Mouse (Mus musculus) spleen, adult 12 weeks (tissue): ENCODE data around the gene Mpped2.

ENCODE experiments used
- DNase-seq: peaks from one replicate; pipeline ENCODE4 v3.0.0; 2022; ENCODE audit warnings: low spot score

Gene Mpped2

DNA sequence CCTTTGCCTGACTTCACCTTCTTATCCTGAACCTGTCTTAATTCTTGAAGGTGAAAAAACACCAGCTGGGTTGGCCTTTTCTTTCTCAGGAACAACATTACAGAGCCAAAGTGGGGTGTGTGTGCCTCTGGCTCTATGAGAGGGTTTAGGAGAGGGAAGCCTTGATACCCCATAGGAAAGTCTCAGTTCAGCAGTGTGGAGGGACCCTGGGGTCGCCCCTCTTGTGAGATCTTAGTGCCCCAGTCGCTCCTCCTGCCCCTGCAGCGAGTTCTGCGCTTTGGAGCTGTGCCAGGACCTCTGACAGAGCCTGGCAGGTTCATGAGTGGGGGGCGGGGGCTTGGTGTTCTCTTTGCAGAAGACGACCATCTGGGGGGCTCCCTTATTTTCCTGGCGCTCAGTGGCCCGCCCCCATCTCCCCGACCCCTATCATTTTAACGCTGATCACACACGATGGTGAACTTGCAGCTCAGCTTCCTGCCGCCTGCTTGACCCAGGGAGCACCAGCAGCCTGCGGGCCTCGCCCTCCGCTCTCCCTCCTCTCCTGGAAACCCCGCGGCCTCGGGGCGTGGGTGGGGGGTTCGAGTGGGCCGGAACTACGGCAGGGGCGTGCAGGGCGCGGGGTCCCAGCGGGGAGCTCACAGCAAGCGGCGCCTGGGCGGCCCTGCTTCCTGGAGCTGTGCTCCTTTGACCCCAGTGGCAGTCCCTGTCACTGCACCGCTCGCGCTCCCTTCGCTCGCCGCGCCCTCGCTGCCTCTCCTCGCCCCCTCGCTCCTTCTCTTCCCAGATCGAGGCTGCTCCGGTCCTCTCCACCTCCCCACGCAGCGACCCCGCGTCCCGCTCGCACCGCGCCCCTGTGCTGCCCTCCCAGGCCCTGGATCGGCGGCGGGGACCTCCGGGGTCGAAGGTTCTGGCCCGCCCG is at the start of gene Mpped2:
Gene Mpped2, plus strand, starts transcription at position 487 of the 919 bp plus-strand sequence.
- DNase-seq, result no peak

DNA sequence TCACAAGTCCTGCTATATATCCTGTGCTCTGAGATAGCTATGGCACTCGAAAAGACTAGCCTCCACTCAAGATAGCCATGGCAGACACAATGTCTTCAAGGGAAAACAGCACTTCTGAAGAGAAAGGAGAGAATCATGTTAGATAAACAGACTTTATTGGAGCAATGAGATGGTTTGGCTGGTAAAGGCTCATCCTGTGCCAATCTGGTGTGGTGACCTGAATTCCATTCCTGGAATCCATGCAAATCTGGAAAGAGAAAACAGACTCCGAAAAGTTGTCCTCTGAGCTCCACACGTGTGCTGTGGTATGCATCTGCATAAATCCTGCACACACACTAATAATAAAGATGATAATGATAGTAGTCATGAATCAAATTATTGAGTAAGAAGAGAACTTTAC is 48.3 kb upstream of the Mpped2 start:
- no peak for DNase-seq

- DNase-seq, result no peak
Measured at GRCm38 (mm10) chr2:106649686-106650570, 43.1 kb upstream of the Mpped2 start.

DNA sequence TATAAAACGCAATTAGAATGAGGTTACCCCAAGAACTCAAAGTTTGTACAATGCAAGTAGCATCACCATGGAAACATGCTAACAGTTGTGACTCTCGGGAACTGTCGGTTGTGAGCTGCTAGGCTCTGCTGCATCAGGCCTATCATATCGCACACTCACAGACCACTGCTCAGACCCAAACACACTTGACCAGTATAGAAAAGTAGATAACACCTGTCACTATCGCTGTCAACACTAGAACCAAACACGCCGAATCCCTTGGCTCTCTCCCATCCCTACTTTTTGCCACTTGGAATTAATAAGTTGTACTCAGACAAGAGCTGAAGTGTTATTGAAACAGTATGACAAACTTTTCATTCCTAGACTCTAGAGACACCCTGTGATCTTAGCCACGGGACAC is 40.9 kb upstream of the Mpped2 start:
- DNase-seq, result no peak

- DNase-seq, result no peak
Measured at GRCm38 (mm10) chr2:106652741-106653140, 40.3 kb upstream of the Mpped2 start.

GRCm38 (mm10) chr2:106653261-106653660 is 39.8 kb upstream of the Mpped2 start:
- no peak for DNase-seq

GRCm38 (mm10) chr2:106655271-106655670 is 37.8 kb upstream of the Mpped2 start:
- DNase-seq, result no peak

DNA sequence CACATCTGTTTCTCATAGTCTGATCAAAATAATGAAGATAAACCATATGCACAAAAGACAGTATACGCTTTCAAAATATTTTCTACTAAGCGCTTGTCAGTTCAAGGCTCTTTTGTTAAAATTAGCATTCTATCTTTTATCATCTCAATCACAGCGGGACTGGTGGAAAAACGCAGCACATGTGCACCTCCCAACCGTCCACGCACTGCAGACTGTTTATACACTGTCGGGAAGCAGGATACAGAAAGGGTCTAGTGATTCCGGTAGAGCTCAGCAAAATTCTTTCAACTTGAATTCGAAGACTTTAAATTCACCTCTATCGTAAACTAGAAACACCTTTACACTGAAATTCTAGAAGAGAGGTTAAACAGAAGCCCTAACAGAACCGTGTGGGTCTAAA is 27.8 kb upstream of the Mpped2 start:
- no peak for DNase-seq

DNA sequence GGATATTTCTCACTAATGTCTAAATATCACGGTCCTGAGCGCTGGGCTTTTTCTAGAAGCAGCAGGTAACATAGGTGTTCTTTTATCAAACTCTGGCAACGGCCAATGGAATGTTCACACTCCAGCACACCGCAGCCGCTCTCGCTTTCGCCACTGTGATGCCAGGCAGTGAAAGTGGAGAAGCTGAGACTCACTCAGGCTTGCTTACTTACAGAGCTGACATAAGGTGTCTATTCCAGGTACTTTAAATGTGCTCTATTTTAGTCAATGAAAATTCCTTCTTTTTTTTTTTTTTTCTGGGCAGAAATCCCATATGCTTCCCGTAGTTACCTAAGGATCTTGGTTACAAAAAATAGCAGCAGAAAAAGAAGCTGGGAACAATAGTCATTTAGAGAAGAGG is 18.8 kb upstream of the Mpped2 start:
- DNase-seq, result no peak

- DNase-seq, result no peak
Measured at GRCm38 (mm10) chr2:106677449-106677848, 15.6 kb upstream of the Mpped2 start.

DNA sequence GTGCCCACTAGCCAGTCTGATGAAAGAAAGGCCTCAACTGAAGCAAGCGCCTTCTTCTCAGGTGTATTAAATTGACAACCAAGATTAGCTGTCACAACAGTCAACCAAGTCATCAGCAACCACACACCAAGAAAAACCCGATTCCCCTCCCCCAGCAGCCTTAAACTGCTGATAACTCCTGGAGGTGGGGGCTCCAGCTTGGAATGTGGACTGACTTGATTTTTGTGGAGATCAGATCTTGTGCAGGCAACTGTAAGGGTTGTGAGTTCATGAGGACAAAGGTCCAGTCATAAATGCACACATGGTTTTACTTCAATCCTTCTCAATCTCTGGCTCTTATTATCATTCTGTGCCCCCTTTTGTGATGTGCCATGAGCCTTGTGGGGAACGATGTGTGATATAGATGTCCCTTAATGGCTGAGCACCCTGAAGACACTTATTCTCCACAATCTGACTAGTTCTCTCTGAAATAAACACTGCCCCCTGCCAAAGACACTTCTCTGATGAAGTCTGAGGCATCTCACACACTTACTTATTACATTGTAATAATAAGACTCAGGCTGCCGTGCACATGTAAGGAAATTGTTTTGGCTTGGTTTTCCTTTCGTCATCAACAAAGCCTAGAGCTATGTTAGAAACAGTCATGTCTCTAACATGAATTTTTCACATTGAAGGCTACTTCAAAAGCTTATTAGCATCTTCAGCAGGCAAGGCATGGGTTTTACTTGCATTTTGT is 13.2 kb upstream of the Mpped2 start:
- DNase-seq, result no peak

GRCm38 (mm10) chr2:106683185-106683831 is 9.8 kb upstream of the Mpped2 start:
- no peak for DNase-seq

GRCm38 (mm10) chr2:106683832-106684231 is 9.2 kb upstream of the Mpped2 start:
- no peak for DNase-seq

DNA sequence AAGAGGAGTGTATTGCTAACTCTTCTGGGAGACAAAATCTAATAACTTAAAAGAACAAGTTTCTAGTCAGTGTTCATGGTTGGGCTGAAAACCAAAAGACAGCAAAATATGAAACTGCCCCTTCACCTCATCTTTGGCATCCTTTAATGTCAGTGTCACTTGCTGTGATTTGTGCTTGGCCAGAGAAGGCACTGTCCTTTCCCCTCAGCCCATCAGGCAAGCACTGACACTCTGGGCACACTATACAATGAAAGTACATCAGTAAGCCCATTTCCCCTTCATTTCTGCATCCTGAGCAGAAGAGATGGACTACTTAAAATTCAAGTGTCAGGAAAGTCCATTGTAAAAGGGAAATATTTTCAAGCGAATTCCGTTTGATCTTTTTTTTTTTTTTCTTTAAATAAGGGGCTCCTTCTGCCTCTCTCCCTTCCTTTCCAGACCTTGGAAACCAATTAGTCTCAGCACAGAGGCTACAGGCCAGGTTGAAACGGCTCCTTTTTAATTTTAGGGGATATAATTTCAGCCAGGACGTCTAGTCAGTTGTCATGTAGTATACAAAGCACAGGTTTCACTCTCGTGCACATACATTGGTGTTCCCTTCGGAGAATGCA is 1.2 kb upstream of the Mpped2 start:
- no peak for DNase-seq

- no peak for DNase-seq
Measured at GRCm38 (mm10) chr2:106692405-106692782, 675 bp upstream of the Mpped2 start.

DNA sequence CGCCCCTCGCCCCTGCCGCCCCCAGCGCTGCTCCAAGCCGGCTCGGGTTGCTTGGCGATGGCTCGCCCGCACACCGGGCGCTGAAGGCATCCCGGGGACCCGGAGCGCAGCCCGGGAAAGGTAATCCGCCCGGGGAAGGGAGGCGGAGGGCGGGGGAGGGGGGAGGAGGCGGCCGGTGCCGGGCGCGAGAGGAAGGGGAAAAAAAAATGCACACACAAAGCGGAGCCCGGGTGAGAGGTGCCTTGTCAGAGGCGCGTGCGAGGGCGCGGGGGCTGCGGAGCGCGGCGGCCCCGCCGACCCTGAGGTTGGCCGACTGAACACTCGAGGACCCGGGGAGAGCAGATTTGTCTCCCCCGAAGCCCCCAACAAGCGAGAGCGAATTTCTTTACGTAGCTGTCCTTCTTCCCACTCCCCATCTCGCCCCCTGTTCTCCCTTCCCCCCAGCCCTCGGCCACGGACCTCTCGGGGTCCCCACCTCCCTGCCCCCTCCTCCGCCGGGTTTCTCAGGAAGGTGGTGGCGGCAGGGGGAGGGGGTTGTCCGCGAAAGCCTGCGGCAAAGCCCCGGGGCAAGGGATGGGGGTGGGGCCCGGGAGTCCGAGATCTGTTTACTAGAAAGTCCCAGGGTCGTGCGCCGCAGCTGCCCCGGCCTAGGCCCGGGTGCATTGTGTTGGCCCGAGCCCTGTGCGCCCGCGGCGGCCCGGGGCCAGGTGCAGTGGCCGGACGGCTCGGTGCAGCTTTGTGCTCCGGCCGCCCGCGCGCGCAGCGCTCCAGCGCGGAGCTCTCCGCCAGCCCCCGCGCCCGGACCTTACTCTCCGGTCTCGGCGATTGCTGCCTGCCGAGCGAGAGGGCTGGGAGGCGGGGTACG is 865 bp downstream of the Mpped2 start:
- no peak for DNase-seq

GRCm38 (mm10) chr2:106694567-106694885 is 1.5 kb downstream of the Mpped2 start:
- no peak for DNase-seq

DNA sequence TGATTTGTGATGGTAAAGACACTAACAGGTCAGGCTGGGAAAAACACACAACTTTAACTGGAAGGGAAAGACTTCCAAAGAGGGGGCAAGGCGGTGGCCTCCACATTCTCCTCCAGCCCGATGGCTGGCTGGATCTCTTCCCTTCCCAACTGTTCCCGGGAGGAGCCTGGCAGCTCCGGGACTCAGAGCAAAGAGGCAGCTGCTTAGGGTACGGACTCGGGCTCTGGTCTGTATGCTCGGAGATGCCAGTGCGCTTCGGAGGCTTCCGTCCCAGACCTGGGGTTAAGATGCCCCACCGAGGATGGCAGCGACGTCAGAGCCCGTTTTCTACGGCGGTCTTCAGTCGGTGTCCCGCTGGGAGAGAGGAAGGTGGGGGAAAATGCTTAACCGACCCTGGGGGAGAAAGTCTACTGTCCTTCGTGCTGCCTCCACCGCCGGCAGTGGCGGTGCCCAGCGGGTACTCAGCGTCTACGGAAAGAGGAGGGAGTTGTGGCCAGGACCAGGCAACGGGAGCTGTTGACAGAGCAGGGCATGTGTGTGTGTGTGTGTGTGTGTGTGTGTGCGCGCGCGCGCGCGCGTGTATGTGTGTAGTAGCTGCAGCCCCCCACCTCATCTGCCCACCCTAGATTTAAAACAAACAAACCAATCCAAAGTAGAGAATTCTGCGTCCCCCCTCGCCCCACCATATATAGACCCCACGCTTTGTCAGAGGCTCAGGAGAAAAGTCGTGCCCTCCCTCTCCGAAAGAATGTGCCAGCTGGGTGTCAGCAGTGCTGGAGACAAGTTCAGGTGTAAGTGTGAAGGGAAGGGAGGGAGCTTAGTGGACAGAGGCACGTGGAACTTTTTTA is 2.0 kb downstream of the Mpped2 start:
- no peak for DNase-seq

DNA sequence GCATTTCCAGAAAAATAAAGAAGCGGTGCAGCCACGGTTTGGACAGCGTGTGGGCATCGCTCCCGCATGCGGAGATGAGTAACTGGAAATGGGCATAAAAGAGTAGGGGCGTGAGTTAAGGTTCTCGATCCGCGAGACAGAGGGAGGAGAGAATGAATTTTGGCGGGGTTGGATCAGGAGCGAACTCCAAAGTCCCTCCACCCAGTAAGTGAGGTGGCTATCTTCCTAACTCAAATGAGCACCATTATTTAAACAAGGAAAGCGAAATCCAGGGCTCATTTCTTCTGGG is 2.6 kb downstream of the Mpped2 start:
- no peak for DNase-seq

DNA sequence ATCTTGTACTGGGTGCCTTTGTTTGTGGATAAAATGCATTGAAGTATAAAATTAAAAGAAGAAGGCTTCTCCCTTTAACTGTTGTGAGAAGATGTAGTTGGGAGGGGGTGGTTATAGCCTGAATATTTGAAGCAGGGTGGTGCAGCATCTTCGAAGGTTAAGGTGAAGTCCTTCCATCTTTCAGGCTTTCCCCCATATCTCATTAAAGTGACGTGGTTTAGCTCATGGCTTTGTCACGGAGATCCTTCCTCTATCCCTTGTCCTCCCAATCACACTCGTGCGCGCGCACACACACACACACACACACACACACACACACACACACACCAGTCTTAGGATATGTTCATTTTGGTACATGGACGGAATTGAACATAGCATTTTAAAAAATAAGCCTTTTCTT is 3.3 kb downstream of the Mpped2 start:
- no peak for DNase-seq
